Mouse (Mus musculus) cerebellum, adult 2 months (tissue): Measurements from ENCODE around the gene Aph1c.

ENCODE experiments used
- CTCF ChIP-seq: fragments of 200-500 bp; IDR thresholded peaks from 2 replicates; pipeline ENCODE4 v1.5.1; 2011; ENCODE audit warnings: low read depth, mild to moderate bottlenecking, control low read depth, low read length, moderate library complexity, borderline replicate concordance; ENCODE audit not compliant: insufficient read depth
- POLR2A ChIP-seq: fragments of 200-500 bp; IDR thresholded peaks from 2 replicates; pipeline ENCODE4 v1.6.1; 2011; ENCODE audit warnings: low read length, control low read depth, borderline replicate concordance; ENCODE audit not compliant: insufficient read depth

DNA sequence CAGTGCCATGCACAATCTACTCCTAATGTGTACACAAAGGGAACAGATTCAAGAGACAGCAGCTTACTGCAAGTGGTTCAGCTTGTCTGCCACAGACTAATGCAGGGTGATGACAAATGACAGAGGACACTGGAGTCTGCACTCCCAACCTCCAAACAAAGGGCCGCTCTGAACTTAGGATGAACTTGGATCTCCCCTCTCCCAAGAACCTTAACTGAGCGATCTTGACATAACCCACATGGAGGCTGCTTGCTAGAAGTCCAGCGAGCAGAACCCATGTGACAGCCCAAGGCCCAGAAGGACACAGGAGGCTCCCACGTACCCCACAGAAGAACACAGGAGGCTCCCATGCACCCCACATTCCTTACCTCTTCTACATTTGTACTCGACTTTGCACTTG lies 16.4 kb upstream of the Aph1c start:
- no peak for TF ChIP-seq POLR2A
- TF ChIP-seq CTCF: no peak
